15 mouse cellular contexts compared by ENCODE assay signal in genomic region chr19:29869526-29869925, GRCm38 (mm10). TPM values are rescaled to one million over a fixed set of nuclear protein-coding genes. Genes with fewer than 3 reads are reported as not detected.
A peak's percentile ranks its signal among the peaks of the same experiment; 100 is the strongest.
DNase-seq lines count a peak whose midpoint lies in the region.
"Had no signal": no experiment of that assay in that cellular context is flagged by ENCODE, and none has a peak within 500 bp of the region (broad histone marks: within the 10 kb centered on the region; RNA-seq: fewer than 3 reads in every experiment).

No protein-coding gene starts in this region.

- intact Hi-C loops in left cerebral cortex, postnatal 14 days (cut with DNase I), result no loop called here

- peak; percentile 61 for DNase-seq in heart, adult 11 months
- DNase-seq in heart, adult 18-20 months, result no peak
- DNase-seq in 416B (ENCODE audit: low read depth) (peak; percentile 72), NIH3T3 (ENCODE audit: low read depth) (peak; percentile 36)
- no peak for DNase-seq in kidney, postnatal 4 days
- no peak for DNase-seq in left cerebral cortex, postnatal 14 days (ENCODE audit: low spot score in 2 of 2)
- no peak for DNase-seq in cerebellum, adult 9-11 months
- DNase-seq: adrenal gland, adult 2 months; adrenal gland, postnatal 10 days; adrenal gland, postnatal 25 days; cerebellum, adult 11 months; cerebellum, adult 18-20 months; cerebellum, adult 8-10 months; cerebellum, postnatal 10 days; cerebellum, postnatal 25 days had no signal

RNA-seq across cellular contexts. Expression of gene Il33, which starts 55.4 kb away (rescaled TPM):
- 1 to 10 TPM; 4.9 to 8.3 TPM for total RNA-seq in heart, adult 18-20 months (2021)
- 10 to 100 TPM; 10.7 to 12.0 TPM for total RNA-seq in left cerebral cortex, postnatal 14 days (2021)

RNA-seq across cellular contexts. Expression of gene Ranbp6, which starts 56.8 kb away (rescaled TPM):
- 10 to 100 TPM; 13.1 to 15.3 TPM for total RNA-seq in heart, adult 18-20 months (2021)
- total RNA-seq in left cerebral cortex, postnatal 14 days (2021), result 10 to 100 TPM; 29.0 to 29.1 TPM

Comparison
In these comparisons a context has a peak if more than half of its experiments do, and no peak if none do; other contexts are left out.
1. DNase-seq: peak in heart, adult 11 months (single experiment), 416B (single experiment) and NIH3T3 (single experiment); none in heart, adult 18-20 months (0 of 2), kidney, postnatal 4 days (0 of 2), left cerebral cortex, postnatal 14 days (0 of 2) and cerebellum, adult 9-11 months (single experiment).